Mouse (Mus musculus) neural tube, embryonic 12.5 days (tissue): Measurements from ENCODE around the gene Tfap2c. TPM values are rescaled to one million over a fixed set of nuclear protein-coding genes. Genes with fewer than 3 reads are reported as not detected.

Experiments used
- ATAC-seq: fragments of 200-750 bp; cut with Nextera tagmentation; 2 replicates; pipeline ENCODE4 v1.8.0; 2017; ENCODE audit warnings: low read depth, mild to moderate bottlenecking, moderate TSS enrichment, moderate library complexity; ENCODE audit not compliant: low FRiP score
- H3K27ac ChIP-seq: fragments of 300-500 bp; sonication (generic); 2 replicates; pipeline ENCODE4 v1.5.1; 2016
- H3K27me3 ChIP-seq: fragments of 300-500 bp; sonication (generic); replicated peaks from 2 replicates; pipeline ENCODE4 v1.6.1; 2016; ENCODE audit warnings: mild to moderate bottlenecking
- H3K36me3 ChIP-seq: fragments of 300-500 bp; sonication (generic); 2 replicates; pipeline ENCODE4 v1.6.1; 2016; ENCODE audit warnings: mild to moderate bottlenecking
- H3K4me1 ChIP-seq: fragments of 300-500 bp; sonication (generic); 2 replicates; pipeline ENCODE4 v1.6.1; 2016
- H3K4me2 ChIP-seq: fragments of 300-500 bp; sonication (generic); replicated peaks from 2 replicates; pipeline ENCODE4 v1.6.1; 2016; ENCODE audit warnings: mild to moderate bottlenecking
- H3K4me3 ChIP-seq: fragments of 300-500 bp; sonication (generic); 2 replicates; pipeline ENCODE4 v1.5.1; 2016
- H3K9ac ChIP-seq: fragments of 300-500 bp; sonication (generic); 2 replicates; pipeline ENCODE4 v1.6.1; 2016; ENCODE audit warnings: mild to moderate bottlenecking
- H3K9me3 ChIP-seq: fragments of 300-500 bp; sonication (generic); 2 replicates; pipeline ENCODE4 v1.6.1; 2016; ENCODE audit warnings: mild to moderate bottlenecking
- WGBS: fragments of 180-500 bp; shearing (Covaris S2); methylation state at CpG from one replicate; pipeline ENCODE4 v1.1.7; 2016; 5-methylcytosine and 5-hydroxymethylcytosine counted together
- polyA plus RNA-seq: library from polyadenylated mRNA; unstranded; fragments of >200 nt; fragmentation: Nextera tagmentation; extraction: Ambion mirVana; gene quantifications from 2 replicates; pipeline ENCODE4 v1.2.1, GENCODE M21; 2016

The Tfap2c gene
- polyA plus RNA-seq, 1 experiment from 2014 or later, result 1.0 TPM

DNA sequence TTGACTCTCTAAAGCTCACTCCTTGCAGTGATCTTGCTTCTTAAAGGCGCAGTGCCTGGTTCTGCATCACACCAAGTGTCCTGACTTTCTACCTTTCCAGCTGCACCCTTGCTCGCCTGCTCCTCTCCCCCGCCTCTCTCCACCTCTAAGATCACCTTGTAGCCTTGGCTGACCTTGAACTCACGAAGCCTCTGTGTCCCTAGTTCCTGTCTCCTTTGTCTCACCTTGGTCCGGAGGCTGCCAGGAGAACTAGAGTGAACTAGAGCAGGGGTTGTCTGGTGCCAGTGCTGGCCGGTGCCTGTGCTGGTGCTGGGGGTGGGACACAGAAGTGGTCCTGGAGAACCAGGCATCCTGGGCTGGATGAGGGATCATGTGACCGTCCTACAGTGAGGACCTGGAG, 44.9 kb downstream of the Tfap2c start:
- H3K9me3 ChIP-seq, result no peaks in the 10 kb centered on the region
- no peak overlapping the region for H3K4me2 ChIP-seq
- H3K36me3 ChIP-seq, result no peaks in the 10 kb centered on the region
- no peak overlapping the region for H3K9ac ChIP-seq
- no peak for ATAC-seq
- H3K27me3 ChIP-seq, result no peaks in the 10 kb centered on the region
- H3K4me1 ChIP-seq, result no peaks in the 10 kb centered on the region
- H3K4me3 ChIP-seq, result no peak overlapping the region
- WGBS, result 88% methylated on average over 7 of the region's 7 CpGs
- H3K27ac ChIP-seq, result no peak overlapping the region

DNA sequence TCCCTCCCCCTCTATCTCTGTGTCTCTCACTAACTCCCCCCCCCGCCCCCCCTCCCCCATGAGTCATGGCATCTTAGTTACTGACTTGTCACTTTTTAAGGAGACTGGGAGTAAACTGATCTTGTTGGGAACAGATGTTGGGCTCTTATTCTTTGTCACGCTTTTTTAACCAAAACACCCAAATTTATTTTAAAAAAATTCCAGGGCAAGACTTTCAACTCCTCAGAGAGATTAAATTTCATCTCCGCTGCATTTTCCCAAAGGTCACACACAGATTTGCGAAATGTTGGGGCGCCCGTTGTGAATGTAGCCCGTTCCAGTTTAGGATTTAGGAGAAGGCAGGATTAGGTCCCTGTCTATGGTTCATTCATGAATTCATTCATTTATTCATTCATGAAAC, 47.7 kb downstream of the Tfap2c start:
- ATAC-seq, result no peak
- H3K4me3 ChIP-seq, result no peak overlapping the region
- no peaks in the 10 kb centered on the region for H3K4me1 ChIP-seq
- no peaks in the 10 kb centered on the region for H3K9me3 ChIP-seq
- WGBS, result 69% methylated on average over 7 of the region's 7 CpGs
- H3K36me3 ChIP-seq, result no peaks in the 10 kb centered on the region
- H3K4me2 ChIP-seq, result no peak overlapping the region
- no peak overlapping the region for H3K9ac ChIP-seq
- H3K27ac ChIP-seq, result no peak overlapping the region
- no peaks in the 10 kb centered on the region for H3K27me3 ChIP-seq

DNA sequence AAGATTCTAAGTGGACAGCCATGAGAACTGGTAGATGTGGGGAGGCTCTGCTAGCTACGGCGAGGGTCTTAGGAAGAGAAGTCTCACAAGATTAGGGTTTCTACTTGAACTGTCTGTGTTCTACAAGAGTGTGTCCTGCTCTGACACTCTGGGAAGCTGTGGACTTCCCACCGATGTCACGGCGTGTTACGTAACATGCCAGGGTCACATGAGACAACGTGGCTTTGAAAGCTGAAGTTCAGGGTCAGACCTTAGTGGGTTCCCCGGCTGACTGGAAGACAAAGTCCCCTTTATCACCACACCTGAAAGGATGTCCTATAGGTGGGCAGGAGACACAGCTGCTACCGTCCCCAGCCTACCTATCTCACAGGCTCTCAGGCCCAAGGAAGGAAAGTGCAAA, 48.5 kb downstream of the Tfap2c start:
- H3K4me2 ChIP-seq, result no peak overlapping the region
- ATAC-seq, result no peak
- WGBS, result 89% methylated on average over 9 of the region's 9 CpGs
- H3K9ac ChIP-seq, result no peak overlapping the region
- no peak overlapping the region for H3K4me3 ChIP-seq
- H3K27me3 ChIP-seq, result no peaks in the 10 kb centered on the region
- H3K27ac ChIP-seq, result no peak overlapping the region
- no peaks in the 10 kb centered on the region for H3K9me3 ChIP-seq
- H3K4me1 ChIP-seq, result no peaks in the 10 kb centered on the region
- H3K36me3 ChIP-seq, result no peaks in the 10 kb centered on the region

DNA sequence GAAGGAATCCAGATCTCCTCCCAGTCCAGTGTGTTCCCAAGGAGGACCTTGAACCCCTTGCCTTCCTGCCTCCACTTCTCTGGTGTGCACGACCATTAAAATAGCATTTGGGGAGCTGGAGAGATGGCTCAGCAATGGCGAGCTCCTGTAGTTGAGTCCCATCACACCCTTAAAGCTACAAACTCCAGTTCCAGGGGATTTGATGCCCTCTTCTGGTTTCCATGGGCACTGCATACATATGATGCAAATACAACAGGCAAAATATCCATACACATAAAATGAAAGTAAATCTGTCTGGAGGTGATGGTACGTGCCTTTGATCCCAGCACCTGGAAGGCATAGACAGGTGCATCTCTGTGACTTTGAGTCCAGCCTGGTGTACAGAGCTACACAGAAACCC, 55.2 kb downstream of the Tfap2c start:
- no peak overlapping the region for H3K9ac ChIP-seq
- no peaks in the 10 kb centered on the region for H3K36me3 ChIP-seq
- H3K27ac ChIP-seq, result no peak overlapping the region
- WGBS, result 94% methylated on average over 3 of the region's 3 CpGs
- no peak for ATAC-seq
- H3K4me3 ChIP-seq, result no peak overlapping the region
- no peaks in the 10 kb centered on the region for H3K9me3 ChIP-seq
- H3K4me2 ChIP-seq, result no peak overlapping the region
- H3K27me3 ChIP-seq, result no peaks in the 10 kb centered on the region
- H3K4me1 ChIP-seq, result no peaks in the 10 kb centered on the region

DNA sequence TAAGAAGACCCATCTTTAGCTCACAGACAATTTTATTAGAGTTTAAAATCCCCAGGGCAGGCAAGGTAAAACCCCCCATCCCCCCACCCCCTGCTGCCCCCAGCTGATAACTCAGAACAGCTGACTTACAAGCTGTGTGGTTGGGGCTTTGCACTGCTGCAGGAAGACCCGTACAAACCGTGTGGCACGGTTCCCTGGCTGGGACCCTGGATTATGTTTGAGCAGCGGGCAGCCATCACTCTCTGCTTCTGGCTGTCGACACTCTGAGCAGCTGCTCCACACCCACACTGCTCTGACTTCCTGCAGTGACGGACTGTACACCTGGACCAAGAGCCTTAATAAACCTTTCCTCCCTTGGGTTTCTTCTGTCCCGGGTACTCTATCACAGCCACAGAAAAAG, 56.2 kb downstream of the Tfap2c start:
- no peak for ATAC-seq

DNA sequence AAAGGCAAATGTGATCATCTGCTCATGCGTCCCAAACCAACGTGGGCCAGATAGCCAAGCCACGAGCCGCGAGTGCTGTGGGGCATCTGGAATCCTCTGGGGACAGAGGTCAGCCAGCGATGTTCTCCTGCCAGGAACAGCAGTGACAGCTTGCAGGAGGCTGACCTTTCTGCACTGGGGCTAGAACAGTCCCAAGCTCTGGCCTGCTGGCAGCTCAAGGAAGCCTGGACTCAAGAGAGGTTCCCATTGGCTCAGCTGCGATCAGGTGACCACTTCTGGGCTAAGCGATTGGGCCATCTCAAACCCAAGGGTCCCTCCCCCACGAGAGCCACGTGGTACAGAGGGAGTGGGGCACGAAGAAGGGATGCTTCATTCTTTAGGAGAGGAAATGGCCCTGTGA, 58.3 kb downstream of the Tfap2c start:
- Histone ChIP-seq H3K9ac (no peak overlapping the region), H3K4me1 (no peaks in the 10 kb centered on the region), H3K27ac (no peak overlapping the region), H3K9me3 (no peaks in the 10 kb centered on the region), H3K4me3 (no peak overlapping the region), H3K36me3 (no peaks in the 10 kb centered on the region), H3K27me3 (0 out of 2 replicates have a peak, but pooled peaks cover 4% of the 10 kb centered on the region), H3K4me2 (no peak overlapping the region)
- no peak for ATAC-seq
- 81% methylated on average over 11 of the region's 11 CpGs for WGBS

More for the DNA sequence above, 56.2 kb downstream of the Tfap2c start:
- Histone ChIP-seq H3K4me1 (no peaks in the 10 kb centered on the region), H3K9me3 (no peaks in the 10 kb centered on the region), H3K36me3 (no peaks in the 10 kb centered on the region), H3K4me2 (no peak overlapping the region), H3K4me3 (no peak overlapping the region), H3K27ac (no peak overlapping the region), H3K27me3 (no peaks in the 10 kb centered on the region), H3K9ac (no peak overlapping the region)
- WGBS, result 62% methylated on average over 7 of the region's 7 CpGs

Other genes with a start within 250 kb of the Tfap2c start
- gene Fam210b, start 204.0 kb upstream of the Tfap2c start, polyA plus RNA-seq, result 31.0 and 35.6 TPM in 2 replicates
- gene Aurka, start 179.1 kb upstream of the Tfap2c start, polyA plus RNA-seq, result 84.6 and 87.3 TPM in 2 replicates
- 37.7 and 38.9 TPM in 2 replicates for gene Cstf1, start 178.9 kb upstream of the Tfap2c start, polyA plus RNA-seq
- gene Cass4, start 155.8 kb upstream of the Tfap2c start, polyA plus RNA-seq, result 0.18 and 0.43 TPM in 2 replicates
- 102 and 105 TPM in 2 replicates for gene Rtf2, start 109.0 kb upstream of the Tfap2c start, polyA plus RNA-seq
- 1.5 and 2.0 TPM in 2 replicates for gene Gcnt7, start 91.0 kb upstream of the Tfap2c start, polyA plus RNA-seq
- gene Fam209, start 77.1 kb upstream of the Tfap2c start, polyA plus RNA-seq, result 0.51 TPM in 1 of 2 replicates, not detected in the other